Mouse (Mus musculus) hindbrain, embryonic 12.5 days (tissue): ENCODE results near the gene Spcs2. TPM values are rescaled to one million over a fixed set of nuclear protein-coding genes. Genes with fewer than 3 reads are reported as not detected.
"Not testable (repeated sequence)": the region's sequence is repeated elsewhere in the genome, so short reads cannot be mapped to it uniquely, and the experiment has no call there.

Experiments used
- ATAC-seq: fragments of 200-750 bp; cut with Nextera tagmentation; 2 replicates; pipeline ENCODE4 v1.8.0; 2017; ENCODE audit warnings: moderate TSS enrichment; ENCODE audit not compliant: low FRiP score
- H3K27ac ChIP-seq: fragments of 300-500 bp; sonication (generic); 2 replicates; pipeline ENCODE4 v1.5.1; 2016; ENCODE audit warnings: mild to moderate bottlenecking
- H3K27me3 ChIP-seq: fragments of 300-500 bp; sonication (generic); 2 replicates; pipeline ENCODE4 v1.6.1; 2016; ENCODE audit warnings: mild to moderate bottlenecking
- H3K36me3 ChIP-seq: fragments of 300-500 bp; sonication (generic); 2 replicates; pipeline ENCODE4 v1.6.1; 2016; ENCODE audit warnings: mild to moderate bottlenecking
- H3K4me1 ChIP-seq: fragments of 300-500 bp; sonication (generic); 2 replicates; pipeline ENCODE4 v1.6.1; 2016
- H3K4me2 ChIP-seq: fragments of 300-500 bp; sonication (generic); replicated peaks from 2 replicates; pipeline ENCODE4 v1.6.1; 2016; ENCODE audit warnings: mild to moderate bottlenecking
- H3K4me3 ChIP-seq: fragments of 300-500 bp; sonication (generic); 2 replicates; pipeline ENCODE4 v1.5.1; 2016; ENCODE audit warnings: mild to moderate bottlenecking
- H3K9ac ChIP-seq: fragments of 300-500 bp; sonication (generic); 2 replicates; pipeline ENCODE4 v1.6.1; 2016; ENCODE audit warnings: mild to moderate bottlenecking, moderate library complexity
- H3K9me3 ChIP-seq: fragments of 300-500 bp; sonication (generic); replicated peaks from 2 replicates; pipeline ENCODE4 v1.6.1; 2016; ENCODE audit warnings: mild to moderate bottlenecking
- WGBS: fragments of 180-500 bp; shearing (Covaris S2); methylation state at CpG from one replicate; pipeline ENCODE4 v1.1.7; 2016; 5-methylcytosine and 5-hydroxymethylcytosine counted together
- polyA plus RNA-seq: library from polyadenylated mRNA; unstranded; fragments of >200 nt; fragmentation: Nextera tagmentation; extraction: Ambion mirVana; gene quantifications from 2 replicates; pipeline ENCODE4 v1.2.1, GENCODE M21; 2016

Gene Spcs2
- polyA plus RNA-seq, 1 experiment from 2014 or later: 352 TPM

DNA sequence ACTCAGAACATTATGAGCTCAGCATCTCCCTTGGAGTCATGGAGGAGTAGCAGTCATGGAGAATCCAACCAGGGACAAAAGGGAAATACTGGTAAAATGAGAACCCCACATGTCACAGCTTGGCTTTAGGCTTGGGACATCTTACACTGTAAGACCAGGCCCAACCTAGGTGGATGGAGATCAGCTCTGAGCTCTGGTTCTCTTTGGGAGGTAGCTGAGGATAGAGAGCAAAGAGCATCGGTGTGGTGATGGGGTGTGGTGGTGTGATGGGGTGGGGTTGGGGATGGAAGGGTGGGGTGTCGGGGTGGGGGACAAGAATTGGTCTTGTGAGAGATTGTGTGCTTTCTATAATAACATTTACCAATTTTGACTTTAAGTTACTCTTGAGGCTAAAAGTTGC is 52.4 kb downstream of the Spcs2 start:
- WGBS: 100% methylated on average over 2 of the region's 2 CpGs
- Histone ChIP-seq H3K9ac (no peak overlapping the region), H3K4me2 (no peak overlapping the region), H3K27me3 (no peaks in the 10 kb centered on the region), H3K27ac (no peak overlapping the region), H3K9me3 (no peaks in the 10 kb centered on the region), H3K4me3 (no peak overlapping the region), H3K4me1 (no peaks in the 10 kb centered on the region), H3K36me3 (peaks cover 5% of the 10 kb centered on the region; the same call in 1 of the 2 replicates)
- no peak for ATAC-seq

- H3K36me3 ChIP-seq, H3K4me2 ChIP-seq, ATAC-seq, H3K4me1 ChIP-seq, H3K9me3 ChIP-seq, H3K4me3 ChIP-seq, H3K9ac ChIP-seq, H3K27me3 ChIP-seq, H3K27ac ChIP-seq: not testable (repeated sequence)
- 87% methylated on average over 7 of the region's 7 CpGs for WGBS
These were observed 56.2 kb downstream of the Spcs2 start for GRCm38 (mm10) chr7:99807043-99807442.

GRCm38 (mm10) chr7:99805340-99805739 is 57.9 kb downstream of the Spcs2 start:
- no peaks in the 10 kb centered on the region for H3K4me1 ChIP-seq
- no peak overlapping the region for H3K4me2 ChIP-seq
- H3K27ac ChIP-seq: no peak overlapping the region
- H3K9me3 ChIP-seq: no peaks in the 10 kb centered on the region
- H3K9ac ChIP-seq: no peak overlapping the region
- ATAC-seq: no peak
- H3K4me3 ChIP-seq: no peak overlapping the region
- H3K27me3 ChIP-seq: no peaks in the 10 kb centered on the region
- 82% methylated on average over 1 of the region's 1 CpGs for WGBS
- no peaks in the 10 kb centered on the region for H3K36me3 ChIP-seq

DNA sequence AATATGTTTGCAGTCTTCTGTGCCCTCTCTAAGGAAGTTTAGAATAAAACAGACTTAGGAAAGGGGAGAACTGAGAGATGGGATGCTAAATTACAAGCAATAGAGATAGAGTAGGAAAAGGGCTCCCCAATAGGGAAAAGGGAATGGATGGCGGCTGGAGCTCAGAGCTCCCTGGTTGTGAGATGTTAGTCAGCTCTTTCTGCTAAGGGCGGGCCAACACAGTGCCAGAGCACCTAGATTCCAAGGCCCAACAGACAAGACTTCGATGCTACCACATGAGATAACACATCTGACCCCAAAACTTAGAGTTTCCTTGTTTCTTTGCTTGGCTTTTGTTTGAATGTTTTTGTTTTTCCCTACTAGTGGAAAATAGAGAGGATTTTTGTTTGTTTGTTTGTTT is 59.2 kb downstream of the Spcs2 start:
- H3K9ac ChIP-seq, H3K36me3 ChIP-seq, H3K27me3 ChIP-seq, H3K4me1 ChIP-seq, H3K9me3 ChIP-seq, ATAC-seq, H3K4me2 ChIP-seq, H3K4me3 ChIP-seq, H3K27ac ChIP-seq: not testable (repeated sequence)
- 78% methylated on average over 3 of the region's 3 CpGs for WGBS

- no peaks in the 10 kb centered on the region for H3K4me1 ChIP-seq
- no peaks in the 10 kb centered on the region for H3K27me3 ChIP-seq
- no peak for ATAC-seq
- H3K27ac ChIP-seq: no peak overlapping the region
- no peaks in the 10 kb centered on the region for H3K9me3 ChIP-seq
- H3K36me3 ChIP-seq: no peaks in the 10 kb centered on the region
- no peak overlapping the region for H3K9ac ChIP-seq
- H3K4me2 ChIP-seq: no peak overlapping the region
- 73% methylated on average over 8 of the region's 8 CpGs for WGBS
- H3K4me3 ChIP-seq: no peak overlapping the region
These were observed 59.7 kb downstream of the Spcs2 start for GRCm38 (mm10) chr7:99803535-99803934.

GRCm38 (mm10) chr7:99799118-99799517 is 64.1 kb downstream of the Spcs2 start:
- Histone ChIP-seq H3K27me3 (no peaks in the 10 kb centered on the region; the same call in 1 of the 2 replicates), H3K36me3 (no peaks in the 10 kb centered on the region), H3K4me3 (no peak overlapping the region), H3K4me1 (peaks cover 20% of the 10 kb centered on the region), H3K4me2 (no peak overlapping the region), H3K27ac (no peak overlapping the region), H3K9me3 (no peaks in the 10 kb centered on the region), H3K9ac (no peak overlapping the region)
- ATAC-seq: no peak
- WGBS: 79% methylated on average over 7 of the region's 7 CpGs

- Histone ChIP-seq H3K4me2 (no peak overlapping the region), H3K9ac (no peak overlapping the region), H3K9me3 (no peaks in the 10 kb centered on the region), H3K4me1 (peaks cover 20% of the 10 kb centered on the region), H3K4me3 (no peak overlapping the region), H3K36me3 (no peaks in the 10 kb centered on the region), H3K27ac (no peak overlapping the region), H3K27me3 (no peaks in the 10 kb centered on the region; the same call in 1 of the 2 replicates)
- WGBS: 39% methylated on average over 6 of the region's 6 CpGs
- no peak for ATAC-seq
These were observed 65.2 kb downstream of the Spcs2 start for GRCm38 (mm10) chr7:99797911-99798647.

DNA sequence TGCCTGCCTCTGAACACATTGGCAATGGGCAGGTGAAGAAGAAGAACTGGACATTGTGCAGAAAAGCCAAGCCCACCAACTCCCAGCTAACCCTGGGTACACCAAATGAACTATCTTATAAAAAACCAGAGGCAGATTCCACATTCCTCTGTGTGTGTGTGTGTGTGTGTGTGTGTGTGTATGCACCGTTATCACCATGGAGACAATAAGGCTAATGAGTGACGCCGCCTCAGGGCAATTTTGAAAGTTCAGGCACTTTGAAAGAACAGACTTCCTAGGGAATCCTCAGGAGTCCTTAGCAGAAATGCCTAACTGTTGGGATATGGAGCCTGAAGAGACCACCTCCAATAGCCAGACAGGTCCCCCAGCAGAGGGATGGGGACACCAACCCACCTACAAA is 66.0 kb downstream of the Spcs2 start:
- H3K36me3 ChIP-seq: no peaks in the 10 kb centered on the region
- no peak for ATAC-seq
- 73% methylated on average over 3 of the region's 3 CpGs for WGBS

GRCm38 (mm10) chr7:99796471-99796870 is 66.8 kb downstream of the Spcs2 start:
- no peak overlapping the region for H3K9ac ChIP-seq
- H3K9me3 ChIP-seq: no peaks in the 10 kb centered on the region
- no peak for ATAC-seq
- no peaks in the 10 kb centered on the region for H3K36me3 ChIP-seq
- no peaks in the 10 kb centered on the region; the same call in 1 of the 2 replicates for H3K27me3 ChIP-seq
- H3K27ac ChIP-seq: peak overlapping the region; percentile 66
- H3K4me3 ChIP-seq: no peak overlapping the region
- no peak overlapping the region for H3K4me2 ChIP-seq
- peaks cover 20% of the 10 kb centered on the region for H3K4me1 ChIP-seq
- 52% methylated on average over 3 of the region's 3 CpGs for WGBS

More for the DNA sequence above, 66.0 kb downstream of the Spcs2 start:
- Histone ChIP-seq H3K4me3 (no peak overlapping the region), H3K9ac (no peak overlapping the region), H3K4me2 (no peak overlapping the region), H3K27ac (no peak overlapping the region), H3K4me1 (peaks cover 20% of the 10 kb centered on the region), H3K27me3 (no peaks in the 10 kb centered on the region; the same call in 1 of the 2 replicates), H3K9me3 (no peaks in the 10 kb centered on the region)

GRCm38 (mm10) chr7:99795192-99795981 is 67.9 kb downstream of the Spcs2 start:
- H3K9me3 ChIP-seq: no peaks in the 10 kb centered on the region
- peak; percentile 78 for ATAC-seq
- H3K36me3 ChIP-seq: no peaks in the 10 kb centered on the region
- H3K27ac ChIP-seq: peak overlapping the region; percentile 66
- peak overlapping the region; percentile 12; the same call in 1 of the 2 replicates for H3K4me3 ChIP-seq
- peaks cover 23% of the 10 kb centered on the region for H3K4me1 ChIP-seq
- H3K9ac ChIP-seq: no peak overlapping the region
- H3K4me2 ChIP-seq: peak overlapping the region; percentile 45
- WGBS: 12% methylated on average over 17 of the region's 17 CpGs
- H3K27me3 ChIP-seq: no peaks in the 10 kb centered on the region; the same call in 1 of the 2 replicates

GRCm38 (mm10) chr7:99794096-99794495 is 69.2 kb downstream of the Spcs2 start:
- H3K4me2 ChIP-seq: no peak overlapping the region
- 52% methylated on average over 2 of the region's 2 CpGs for WGBS

GRCm38 (mm10) chr7:99790816-99791215 is 72.4 kb downstream of the Spcs2 start:
- Histone ChIP-seq H3K4me2 (no peak overlapping the region), H3K27me3 (no peaks in the 10 kb centered on the region; the same call in 1 of the 2 replicates), H3K4me3 (no peak overlapping the region), H3K9ac (no peak overlapping the region), H3K4me1 (peaks cover 32% of the 10 kb centered on the region), H3K9me3 (no peaks in the 10 kb centered on the region), H3K36me3 (no peaks in the 10 kb centered on the region), H3K27ac (peak overlapping the region; percentile 70)
- ATAC-seq: peak; percentile 57
- 55% methylated on average over 10 of the region's 10 CpGs for WGBS

More at GRCm38 (mm10) chr7:99794096-99794495, 69.2 kb downstream of the Spcs2 start:
- H3K9me3 ChIP-seq: no peaks in the 10 kb centered on the region
- no peak for ATAC-seq
- no peak overlapping the region for H3K4me3 ChIP-seq
- no peaks in the 10 kb centered on the region; the same call in 1 of the 2 replicates for H3K27me3 ChIP-seq
- peaks cover 23% of the 10 kb centered on the region for H3K4me1 ChIP-seq
- no peak overlapping the region for H3K27ac ChIP-seq
- no peaks in the 10 kb centered on the region for H3K36me3 ChIP-seq
- H3K9ac ChIP-seq: no peak overlapping the region
